Mouse (Mus musculus) right cerebral cortex, postnatal 36 days (tissue): ENCODE measurements at regions not wholly inside any gene's neighbourhood (a gene's known extent, or its start where the extent isn't known, plus 50 kb on each side); places are given as distances from the start of the nearest gene placed in this dataset.

Experiments
- DNase-seq, 2 experiments: peaks; one replicate each; pipeline ENCODE4 v3.0.0; 2022; ENCODE audit warnings: low spot score in 2 of 2, mixed read lengths in 1 of 2

DNA sequence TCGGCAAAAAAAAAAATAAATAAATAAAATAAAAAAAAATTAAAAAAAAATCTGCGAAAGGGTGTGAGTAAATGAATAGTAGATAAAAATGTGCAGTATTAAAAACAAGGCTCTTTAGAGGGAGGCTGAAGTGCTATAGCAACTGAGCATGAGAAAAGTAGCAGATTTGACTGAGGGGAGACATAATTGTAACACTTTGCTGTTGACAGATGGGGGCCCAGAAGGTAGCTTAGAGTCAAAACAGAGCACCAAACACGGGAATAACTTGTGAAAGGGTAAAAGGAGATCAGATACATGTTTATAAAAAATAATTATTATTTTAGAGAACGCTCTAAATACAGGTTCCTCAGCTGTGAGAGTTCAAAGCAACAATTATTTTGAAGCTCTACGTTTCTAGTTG is 605.1 kb downstream of the Tmem182 start:
- no peak for DNase-seq

DNA sequence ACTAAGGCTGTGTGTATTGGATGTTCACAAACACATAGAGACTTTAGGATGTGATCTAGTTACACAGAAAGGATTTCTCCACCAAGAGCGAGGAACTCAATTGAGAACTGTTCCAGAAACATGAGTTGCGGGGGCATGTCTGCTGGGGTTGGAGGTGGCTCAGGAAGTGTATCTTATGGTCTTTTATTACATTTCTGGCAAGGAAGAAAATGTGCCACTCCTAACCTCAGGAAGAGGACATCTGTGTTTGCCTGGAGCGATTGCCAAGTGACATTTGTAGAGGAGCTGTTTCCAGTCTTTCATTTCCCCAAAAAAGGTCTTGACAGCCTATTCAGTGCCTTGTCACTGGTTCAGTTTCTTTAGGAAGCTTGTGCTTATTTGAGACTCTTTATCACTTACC is 606.2 kb downstream of the Tmem182 start:
- no peak for DNase-seq

DNA sequence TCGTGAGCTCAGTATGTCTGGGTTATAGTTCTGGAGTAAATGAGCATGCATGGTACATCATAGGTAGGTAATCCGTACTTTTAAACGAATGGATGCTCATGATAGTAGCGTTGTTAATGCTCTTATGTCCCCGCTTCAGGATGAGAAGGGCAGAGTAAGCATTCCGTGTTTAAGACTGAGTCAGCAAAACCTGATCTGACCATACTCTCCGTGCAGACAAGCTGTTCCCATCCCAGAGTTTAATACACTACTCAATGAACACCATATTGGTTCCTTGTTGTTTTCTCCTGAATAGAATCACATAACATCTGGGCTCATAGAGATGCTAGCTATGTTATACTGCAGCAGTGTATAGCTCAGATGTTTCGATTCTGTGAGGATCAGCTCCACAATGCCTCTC is 606.7 kb downstream of the Tmem182 start:
- DNase-seq = no peak

DNA sequence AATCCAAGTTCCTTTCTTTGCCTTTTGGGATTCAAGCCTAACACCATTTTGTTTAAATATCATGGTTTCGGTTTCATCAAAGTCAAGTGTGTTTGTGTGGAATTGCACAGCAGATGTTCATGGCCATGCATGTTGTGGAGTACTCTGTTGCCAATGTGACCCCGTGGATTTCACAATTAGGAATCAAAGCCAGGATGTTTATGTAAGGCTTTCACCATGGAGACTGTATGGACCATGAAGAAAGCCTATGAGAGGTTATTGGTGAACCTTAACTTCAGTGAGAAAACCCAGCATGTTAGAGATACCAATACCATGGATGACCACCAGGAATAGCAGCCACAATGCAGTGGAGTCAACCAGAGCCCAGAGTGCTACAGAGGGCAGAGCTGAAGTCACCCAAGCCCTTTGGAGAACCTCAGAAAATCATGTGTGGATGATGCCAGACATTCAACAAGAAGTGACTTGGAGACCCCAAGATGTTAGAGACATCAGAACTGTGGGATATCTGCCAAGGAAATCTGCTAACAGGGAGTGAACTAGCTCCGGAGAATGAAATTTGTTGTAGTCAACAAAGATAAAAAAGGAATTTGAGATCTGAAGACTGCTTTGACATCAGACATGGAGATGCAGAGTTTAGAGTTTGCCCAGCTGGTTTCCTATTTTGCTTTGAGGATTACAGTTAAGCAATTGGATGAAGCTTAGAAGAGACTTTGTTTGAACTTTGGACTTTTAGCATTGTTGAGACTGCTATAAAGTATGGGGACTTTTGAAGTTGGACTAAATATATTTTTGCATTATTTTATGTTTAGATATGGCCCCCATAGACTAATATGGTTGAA is 615.3 kb downstream of the Tmem182 start:
- DNase-seq = no peak

DNA sequence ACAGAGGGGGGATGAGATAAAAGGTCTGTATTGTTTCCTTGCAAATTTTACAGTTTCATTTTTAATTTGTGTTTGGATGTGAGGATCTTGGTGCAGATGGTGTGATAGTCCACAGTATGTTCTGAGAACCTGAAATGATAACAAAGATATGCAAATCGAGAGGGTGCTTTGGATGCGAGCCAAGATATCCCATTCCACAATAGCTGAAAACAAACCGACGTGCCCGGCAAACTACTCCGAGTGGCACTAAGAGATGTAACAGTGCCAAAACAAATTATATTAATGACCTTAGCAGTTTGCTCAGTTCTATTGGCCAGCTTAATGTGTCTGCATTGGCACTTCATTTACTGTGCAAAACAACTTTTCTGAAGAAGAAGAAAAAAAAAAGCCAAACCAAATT is 622.5 kb downstream of the Tmem182 start:
- no peak for DNase-seq

DNA sequence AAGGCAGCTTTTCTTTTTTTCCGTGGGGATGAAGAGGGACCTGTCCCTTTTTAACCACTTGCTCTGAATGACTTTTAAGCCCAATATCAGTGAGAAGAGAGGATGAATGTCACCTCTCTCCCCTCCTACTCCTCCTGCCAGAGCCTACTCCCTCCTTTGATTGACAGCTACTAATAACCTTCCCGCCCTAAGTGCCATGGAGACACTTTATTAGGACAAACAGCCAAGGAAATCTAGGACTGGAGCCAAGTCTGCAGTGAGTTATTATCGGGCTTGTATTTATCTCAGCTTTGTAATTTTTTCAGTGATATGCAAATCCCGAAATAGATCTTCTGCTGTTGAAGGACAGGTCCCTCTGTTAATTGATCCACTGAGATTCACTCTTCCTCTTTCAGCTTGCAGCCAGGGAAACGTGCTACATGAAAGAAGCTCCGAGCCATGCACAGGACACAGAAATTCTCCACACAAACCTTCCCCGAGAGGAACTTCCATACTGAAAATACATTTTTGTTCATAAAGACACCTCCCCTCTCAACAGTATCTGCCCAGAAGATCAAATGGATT is 625.8 kb downstream of the Tmem182 start:
- no peak for DNase-seq

DNA sequence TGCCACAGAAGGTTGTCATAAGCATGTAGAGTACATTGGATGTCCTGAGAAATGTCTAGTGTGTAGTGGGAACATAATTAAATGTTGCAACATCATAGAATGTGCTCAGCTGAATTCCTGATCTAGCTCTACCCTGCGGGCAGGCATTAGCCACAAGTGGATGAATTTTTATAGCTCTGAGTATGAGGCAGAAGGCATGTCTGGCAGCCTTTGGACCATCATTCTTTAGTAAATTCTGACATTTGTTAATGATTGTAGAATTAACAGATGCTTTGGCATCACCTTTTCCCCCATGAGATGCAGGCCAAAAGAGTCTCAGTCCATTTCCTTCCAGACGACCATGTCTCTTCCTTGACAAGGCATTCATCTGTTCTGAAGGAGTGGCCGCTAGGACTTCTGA is 630.0 kb downstream of the Tmem182 start:
- DNase-seq = no peak

DNA sequence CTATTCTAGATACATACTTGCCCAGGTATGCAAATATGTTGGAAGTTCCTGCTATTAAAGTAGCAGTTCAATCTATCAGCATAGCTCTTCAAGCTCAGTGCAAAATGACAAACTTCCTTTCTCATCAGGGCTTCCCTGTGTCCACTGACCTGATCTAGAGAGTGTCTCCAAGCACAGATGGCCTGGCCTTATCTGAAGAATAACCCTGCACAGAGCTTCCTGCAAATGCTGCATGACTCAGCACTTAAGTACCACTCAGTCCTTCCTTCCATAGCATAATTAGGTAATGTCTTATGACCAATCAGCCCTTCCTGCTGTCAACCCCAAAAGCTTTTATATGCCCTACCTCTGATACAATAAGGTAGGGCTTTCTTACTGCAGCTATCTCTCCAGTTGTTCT is 644.6 kb downstream of the Tmem182 start:
- no peak for DNase-seq
